Mouse (Mus musculus): Measurements from ENCODE around the gene Zfp607a. TPM values are rescaled to one million over a fixed set of nuclear protein-coding genes. Genes with fewer than 3 reads are reported as not detected.

Gene Zfp607a
- 12.0 TPM for polyA plus RNA-seq (2014; fragmentation: Illumina TruSeq; extraction: RNeasy Lipid Tissue Mini Kit (QIAGEN cat#74804))

GRCm38 (mm10) chr7:27857227-27857626 is at the start of gene Zfp607a:
Gene Zfp607a, plus strand, starts transcription at chr7:27857527.

GRCm38 (mm10) chr7:27838323-27839249 is 18.7 kb upstream of the Zfp607a start, which contains the start of gene Zfp59:
Gene Zfp59, plus strand, starts transcription at chr7:27838607.

GRCm38 (mm10) chr7:27928818-27929695 is 71.7 kb downstream of the Zfp607a start, which contains the start of gene Zfp974:
Gene Zfp974, minus strand, starts transcription at chr7:27929460.

Other genes starting within 250 kb of the Zfp607a start
- gene Ttc9b, start 203.6 kb upstream of the Zfp607a start, polyA plus RNA-seq (2014; fragmentation: Illumina TruSeq; extraction: RNeasy Lipid Tissue Mini Kit (QIAGEN cat#74804)), result not detected
- gene Map3k10, start 182.9 kb upstream of the Zfp607a start, polyA plus RNA-seq (2014; fragmentation: Illumina TruSeq; extraction: RNeasy Lipid Tissue Mini Kit (QIAGEN cat#74804)), result 0.91 TPM
- gene Zfp607b, start 168.2 kb upstream of the Zfp607a start, polyA plus RNA-seq (2014; fragmentation: Illumina TruSeq; extraction: RNeasy Lipid Tissue Mini Kit (QIAGEN cat#74804)), result 6.0 TPM
- gene Zfp60, start 126.1 kb upstream of the Zfp607a start, polyA plus RNA-seq (2014; fragmentation: Illumina TruSeq; extraction: RNeasy Lipid Tissue Mini Kit (QIAGEN cat#74804)), result 73.2 TPM
- 22.4 TPM for gene Zfp626, start 50.3 kb upstream of the Zfp607a start, polyA plus RNA-seq (2014; fragmentation: Illumina TruSeq; extraction: RNeasy Lipid Tissue Mini Kit (QIAGEN cat#74804))
- gene Zfp59, start 18.9 kb upstream of the Zfp607a start, polyA plus RNA-seq (2014; fragmentation: Illumina TruSeq; extraction: RNeasy Lipid Tissue Mini Kit (QIAGEN cat#74804)), result 20.3 TPM
- 29.3 TPM for gene Zfp974, start 71.9 kb downstream of the Zfp607a start, polyA plus RNA-seq (2014; fragmentation: Illumina TruSeq; extraction: RNeasy Lipid Tissue Mini Kit (QIAGEN cat#74804))
- 39.9 TPM for gene Zfp780b, start 121.6 kb downstream of the Zfp607a start, polyA plus RNA-seq (2014; fragmentation: Illumina TruSeq; extraction: RNeasy Lipid Tissue Mini Kit (QIAGEN cat#74804))
- gene Zfp850, start 156.6 kb downstream of the Zfp607a start, polyA plus RNA-seq (2014; fragmentation: Illumina TruSeq; extraction: RNeasy Lipid Tissue Mini Kit (QIAGEN cat#74804)), result 14.4 TPM
- 28.0 TPM for gene Psmc4, start 192.6 kb downstream of the Zfp607a start, polyA plus RNA-seq (2014; fragmentation: Illumina TruSeq; extraction: RNeasy Lipid Tissue Mini Kit (QIAGEN cat#74804))
- gene Fcgbp, start 213.7 kb downstream of the Zfp607a start, polyA plus RNA-seq (2014; fragmentation: Illumina TruSeq; extraction: RNeasy Lipid Tissue Mini Kit (QIAGEN cat#74804)), result 0.20 TPM

Data from ovary, adult 10 weeks (tissue).